Comparison of ENCODE assay signal across 8 mouse cellular contexts in the genomic region with DNA sequence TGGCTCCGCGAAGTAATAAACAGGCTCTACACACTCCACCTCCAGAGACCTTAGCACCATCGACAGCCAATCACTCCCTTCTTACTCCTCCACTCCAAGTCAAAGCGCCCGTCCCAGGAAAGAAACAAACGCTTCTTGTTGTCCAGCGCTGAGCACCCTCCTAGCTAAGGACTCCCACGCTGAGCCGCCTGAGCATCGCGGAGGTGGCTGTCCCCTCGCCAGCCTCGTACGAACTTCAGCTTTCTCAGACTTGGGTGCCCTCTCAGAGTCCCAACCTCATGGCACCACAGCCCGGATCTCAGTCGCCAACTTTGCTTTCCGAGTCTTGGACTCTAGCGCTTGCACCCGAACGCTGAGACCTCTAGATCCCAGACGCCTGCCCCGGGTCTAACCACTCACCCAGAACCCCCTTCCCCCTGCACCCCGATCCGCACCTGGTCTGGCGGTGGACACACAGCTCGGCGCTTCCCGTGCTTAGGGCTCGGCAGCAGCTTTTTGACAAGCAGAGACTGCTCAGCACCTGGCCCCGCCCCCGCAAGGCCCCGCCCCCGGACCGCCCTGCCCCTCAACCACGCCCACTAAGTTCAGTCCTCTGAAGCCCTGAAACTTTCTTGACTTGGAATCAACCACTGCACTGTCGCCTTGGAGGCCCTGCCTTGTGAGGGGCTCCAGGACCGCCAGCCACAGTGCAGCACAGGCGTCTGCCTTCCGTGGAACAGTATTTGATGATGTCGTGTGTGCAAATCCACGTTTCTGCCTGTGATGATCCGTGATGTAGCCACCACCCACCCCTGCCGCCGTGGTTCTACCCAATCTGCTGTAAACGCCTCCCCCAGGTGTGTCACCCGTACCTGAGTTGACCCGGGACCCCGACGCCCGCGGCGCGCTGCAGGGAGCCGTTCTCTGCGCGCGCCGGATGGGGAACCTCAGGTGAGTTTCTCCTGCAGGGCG. TPM values are rescaled to one million over a fixed set of nuclear protein-coding genes. Genes with fewer than 3 reads are reported as not detected.
A peak's percentile ranks its signal among the peaks of the same experiment; 100 is the strongest.
DNase-seq lines count a peak whose midpoint lies in the region; ATAC-seq and TF ChIP-seq lines count a peak whose summit lies in the region.

No protein-coding gene starts in this region.

- 2% methylated on average over 59 of the region's 59 CpGs for WGBS in limb, embryonic 10.5 days
- WGBS in midbrain, embryonic 11.5 days = 2% methylated on average over 59 of the region's 59 CpGs

- no peaks in the 10 kb centered on the region for H3K36me3 ChIP-seq in limb, embryonic 10.5 days
- H3K36me3 ChIP-seq in midbrain, embryonic 11.5 days (ENCODE audit: control insufficient read depth, insufficient read depth, low read length) = no peaks in the 10 kb centered on the region

- no peak for TF ChIP-seq CTCF in embryonic fibroblast, embryonic 13.5 days (IDR thresholded peaks at IDR 0.05; ENCODE audit: borderline replicate concordance, insufficient read depth, low read length)

- TF ChIP-seq POLR2A in embryonic fibroblast, embryonic 13.5 days (IDR thresholded peaks at IDR 0.05; ENCODE audit: low read depth, low read length) = peak; percentile 53; the same call in 1 of the 2 replicates

- no peaks in the 10 kb centered on the region; the same call in 1 of the 2 replicates for H3K4me1 ChIP-seq in embryonic fibroblast, embryonic 13.5 days (ENCODE audit: control insufficient read depth, insufficient read depth, low read length)
- H3K4me1 ChIP-seq in limb, embryonic 10.5 days = peaks cover 24% of the 10 kb centered on the region
- peaks cover 11% of the 10 kb centered on the region for H3K4me1 ChIP-seq in midbrain, embryonic 11.5 days (ENCODE audit: control insufficient read depth, insufficient read depth, low read length)

- intact Hi-C loops in heart, postnatal 10 days (cut with DNase I) = no loop called here

- peak overlapping the region; percentile 30; the same call in 1 of the 2 replicates for H3K9ac ChIP-seq in midbrain, embryonic 11.5 days (ENCODE audit: low read length)

- H3K4me3 ChIP-seq in embryonic fibroblast, embryonic 13.5 days (ENCODE audit: insufficient read depth, low read length) = peak overlapping the region; percentile 64
- H3K4me3 ChIP-seq in limb, embryonic 10.5 days = peak overlapping the region; percentile 61
- H3K4me3 ChIP-seq in midbrain, embryonic 11.5 days (ENCODE audit: low read depth, low read length) = peak overlapping the region; percentile 40

- peak overlapping the region; percentile 68 for H3K4me2 ChIP-seq in midbrain, embryonic 11.5 days

- H3K27ac ChIP-seq in embryonic fibroblast, embryonic 13.5 days (ENCODE audit: insufficient read depth, low read length) = no peak overlapping the region
- H3K27ac ChIP-seq in limb, embryonic 10.5 days = no peak overlapping the region
- no peak overlapping the region for H3K27ac ChIP-seq in midbrain, embryonic 11.5 days (ENCODE audit: low read depth, low read length)

- ATAC-seq in activated CD4-positive, CD25-positive, alpha-beta regulatory T cell, adult 4 months = peak; percentile 76
- ATAC-seq in midbrain, embryonic 11.5 days (ENCODE audit: low FRiP score) = peak; percentile 88

- H3K9me3 ChIP-seq in limb, embryonic 10.5 days (replicated peaks) = no peaks in the 10 kb centered on the region
- H3K9me3 ChIP-seq in midbrain, embryonic 11.5 days (ENCODE audit: control insufficient read depth, low read length) = no peaks in the 10 kb centered on the region

- peaks cover 73% of the 10 kb centered on the region for H3K27me3 ChIP-seq in limb, embryonic 10.5 days (ENCODE audit: low read depth, poor library complexity, severe bottlenecking)
- H3K27me3 ChIP-seq in midbrain, embryonic 11.5 days (ENCODE audit: control insufficient read depth, insufficient read depth, low read length) = peaks cover 21% of the 10 kb centered on the region

- DNase-seq in B cell, adult 2 months = peak; percentile 64 to 67
- DNase-seq in heart, postnatal 10 days = peak; percentile 47 to 62
- DNase-seq in limb, embryonic 10.5 days (ENCODE audit: low spot score) = peak; percentile 86
- DNase-seq in midbrain, embryonic 11.5 days (ENCODE audit: low spot score, missing footprints) = peak; percentile 96
- peak; percentile 42 to 48 for DNase-seq in spleen, postnatal 36 days (ENCODE audit: low spot score in 2 of 2)
- no peak for DNase-seq in right cerebral cortex, postnatal 14 days

RNA-seq across cellular contexts. Expression of a gene that starts 2.4 kb away (rescaled TPM):
- 1 to 10 TPM in 1 of 2 experiments, under 1 TPM in 1; 0.71 to 1.8 TPM for polyA plus RNA-seq in activated CD4-positive, CD25-positive, alpha-beta regulatory T cell, adult 4 months (2017; shearing (Covaris generic))
- 3.4 and 4.8 TPM in 2 replicates for polyA plus RNA-seq in embryonic fibroblast, embryonic 13.5 days (2011; ENCODE audit: insufficient read length, low read depth, missing spikeins)
- 1 to 10 TPM; 1.6 to 2.3 TPM for total RNA-seq in heart, postnatal 10 days (2021)
- 0.15 and 0.23 TPM in 2 replicates for polyA plus RNA-seq in limb, embryonic 10.5 days (2016; fragmentation: Nextera tagmentation; extraction: Ambion mirVana)
- polyA plus RNA-seq in midbrain, embryonic 11.5 days (2014; fragmentation: Nextera tagmentation; extraction: Ambion mirVana) = 0.10 and 0.38 TPM in 2 replicates

RNA-seq across cellular contexts. Expression of a gene that starts 55.9 kb away (rescaled TPM):
- polyA plus RNA-seq in activated CD4-positive, CD25-positive, alpha-beta regulatory T cell, adult 4 months (2017; shearing (Covaris generic)) = 10 to 100 TPM; 23.5 to 25.5 TPM
- 29.1 and 32.0 TPM in 2 replicates for polyA plus RNA-seq in embryonic fibroblast, embryonic 13.5 days (2011; ENCODE audit: insufficient read length, low read depth, missing spikeins)
- 10 to 100 TPM; 16.6 to 20.9 TPM for total RNA-seq in heart, postnatal 10 days (2021)
- polyA plus RNA-seq in limb, embryonic 10.5 days (2016; fragmentation: Nextera tagmentation; extraction: Ambion mirVana) = 29.8 and 34.9 TPM in 2 replicates
- polyA plus RNA-seq in midbrain, embryonic 11.5 days (2014; fragmentation: Nextera tagmentation; extraction: Ambion mirVana) = 60.4 and 62.7 TPM in 2 replicates
